In genomic region chr1:75147411-75148135, GRCm38 (mm10) we compare ENCODE assay signal across 29 mouse cellular contexts. TPM values are rescaled to one million over a fixed set of nuclear protein-coding genes. Genes with fewer than 3 reads are reported as not detected.
A peak's percentile ranks its signal among the peaks of the same experiment; 100 is the strongest.
DNase-seq lines count a peak whose midpoint lies in the region; ATAC-seq lines count a peak whose summit lies in the region.
"Had no signal": no experiment of that assay in that cellular context is flagged by ENCODE, and none has a peak within 500 bp of the region (broad histone marks: within the 10 kb centered on the region; RNA-seq: fewer than 3 reads in every experiment).

No protein-coding gene starts in this region.

- H3K36me3 ChIP-seq in kidney, embryonic 14.5 days (ENCODE audit: control insufficient read depth, insufficient read depth, low read length) = peaks cover 46% of the 10 kb centered on the region
- H3K36me3 ChIP-seq in liver, embryonic 12.5 days = peaks cover 65% of the 10 kb centered on the region
- H3K36me3 ChIP-seq in liver, embryonic 11.5 days (ENCODE audit: control insufficient read depth, insufficient read depth, low read length) = peaks cover 31% of the 10 kb centered on the region

- H3K9ac ChIP-seq in kidney, embryonic 14.5 days (ENCODE audit: low read depth, low read length) = no peak overlapping the region
- H3K9ac ChIP-seq in liver, embryonic 12.5 days = peak overlapping the region; percentile 45; the same call in 1 of the 2 replicates
- H3K9ac ChIP-seq in liver, embryonic 11.5 days (ENCODE audit: low read depth, low read length) = no peak overlapping the region
- H3K9ac ChIP-seq: embryonic facial prominence, embryonic 15.5 days; forebrain, embryonic 12.5 days; forebrain, postnatal 0 days; heart, embryonic 15.5 days; liver, embryonic 14.5 days; lung, embryonic 15.5 days; stomach, embryonic 15.5 days had no signal

- no peaks in the 10 kb centered on the region for H3K9me3 ChIP-seq in kidney, embryonic 14.5 days (ENCODE audit: control insufficient read depth, low read length)
- H3K9me3 ChIP-seq in liver, embryonic 12.5 days (replicated peaks) = no peaks in the 10 kb centered on the region
- no peaks in the 10 kb centered on the region for H3K9me3 ChIP-seq in liver, embryonic 11.5 days (ENCODE audit: control insufficient read depth, low read length)
- H3K9me3 ChIP-seq: embryonic facial prominence, embryonic 15.5 days; forebrain, embryonic 12.5 days; heart, embryonic 15.5 days; hindbrain, embryonic 13.5 days; lung, embryonic 15.5 days; stomach, embryonic 15.5 days had no signal

- WGBS in kidney, embryonic 14.5 days = 90% methylated on average over 7 of the region's 7 CpGs
- 81% methylated on average over 7 of the region's 7 CpGs for WGBS in liver, embryonic 12.5 days (ENCODE audit: insufficient replicate concordance)
- WGBS in liver, embryonic 11.5 days = 85% methylated on average over 7 of the region's 7 CpGs

- H3K27ac ChIP-seq in kidney, embryonic 14.5 days (ENCODE audit: low read depth, low read length) = no peak overlapping the region
- H3K27ac ChIP-seq in liver, embryonic 12.5 days = peak overlapping the region; percentile 99
- H3K27ac ChIP-seq in liver, embryonic 11.5 days (ENCODE audit: low read depth, low read length) = no peak overlapping the region
- H3K27ac ChIP-seq: embryonic facial prominence, embryonic 15.5 days; forebrain, embryonic 12.5 days; heart, embryonic 15.5 days; hindbrain, embryonic 13.5 days; liver, embryonic 14.5 days; lung, embryonic 15.5 days; stomach, embryonic 15.5 days had no signal

- no peak overlapping the region for H3K4me2 ChIP-seq in kidney, embryonic 14.5 days (replicated peaks; ENCODE audit: low read depth, low read length)
- H3K4me2 ChIP-seq in liver, embryonic 12.5 days = 0 out of 2 replicates have a peak overlapping the region, but pooled peaks have one; percentile 88
- H3K4me2 ChIP-seq in liver, embryonic 11.5 days = no peak overlapping the region
- H3K4me2 ChIP-seq: embryonic facial prominence, embryonic 15.5 days; forebrain, embryonic 12.5 days; heart, embryonic 15.5 days; hindbrain, embryonic 13.5 days; lung, embryonic 15.5 days; midbrain, embryonic 11.5 days; stomach, embryonic 15.5 days had no signal

- H3K27me3 ChIP-seq in kidney, embryonic 14.5 days (ENCODE audit: control insufficient read depth, insufficient read depth, low read length) = no peaks in the 10 kb centered on the region
- no peaks in the 10 kb centered on the region for H3K27me3 ChIP-seq in liver, embryonic 12.5 days (replicated peaks)
- H3K27me3 ChIP-seq in liver, embryonic 11.5 days (replicated peaks; ENCODE audit: control insufficient read depth, insufficient read depth, low read length) = no peaks in the 10 kb centered on the region
- H3K27me3 ChIP-seq: embryonic facial prominence, embryonic 15.5 days; forebrain, embryonic 12.5 days; heart, embryonic 15.5 days; hindbrain, embryonic 13.5 days; lung, embryonic 15.5 days; stomach, embryonic 15.5 days had no signal

- H3K4me3 ChIP-seq in kidney, embryonic 14.5 days (ENCODE audit: low read length) = no peak overlapping the region
- no peak overlapping the region for H3K4me3 ChIP-seq in liver, embryonic 12.5 days
- H3K4me3 ChIP-seq in liver, embryonic 11.5 days (ENCODE audit: low read depth, low read length) = no peak overlapping the region
- H3K4me3 ChIP-seq: embryonic facial prominence, embryonic 15.5 days; forebrain, embryonic 12.5 days; heart, embryonic 15.5 days; hindbrain, embryonic 13.5 days; lung, embryonic 15.5 days; stomach, embryonic 15.5 days had no signal

- H3K4me1 ChIP-seq in kidney, embryonic 14.5 days (ENCODE audit: control insufficient read depth, insufficient read depth, low read length) = peaks cover 10% of the 10 kb centered on the region; the same call in 1 of the 2 replicates
- peaks cover 45% of the 10 kb centered on the region for H3K4me1 ChIP-seq in liver, embryonic 12.5 days
- peaks cover 11% of the 10 kb centered on the region for H3K4me1 ChIP-seq in liver, embryonic 11.5 days (replicated peaks; ENCODE audit: control insufficient read depth, insufficient read depth, low read length)

- no peak for ATAC-seq in kidney, embryonic 14.5 days (ENCODE audit: low FRiP score, low TSS enrichment)
- ATAC-seq in liver, embryonic 12.5 days = no peak
- no peak for ATAC-seq in liver, embryonic 11.5 days (replicated peaks; ENCODE audit: low FRiP score)
- ATAC-seq: CD4-positive, CD25-positive, alpha-beta regulatory T cell, adult 4 months; forebrain, postnatal 0 days; intestine, embryonic 16.5 days; midbrain, embryonic 16.5 days had no signal

- peak; percentile 39 for DNase-seq in kidney, adult 18-20 months
- DNase-seq in liver, embryonic 11.5 days (ENCODE audit: low spot score) = no peak
- DNase-seq in kidney, postnatal 36 days = peak; percentile 64 to 79
- no peak for DNase-seq in gastrocnemius, postnatal 4 days (ENCODE audit: low spot score in 2 of 2)
- no peak for DNase-seq in gastrocnemius, postnatal 36 days
- DNase-seq: adrenal gland, postnatal 25 days; cerebellum, postnatal 10 days; forebrain, postnatal 0 days; heart, postnatal 36 days; right cerebral cortex, postnatal 25 days; thymus, adult 18-20 months; thymus, postnatal 25 days had no signal

- intact Hi-C loops in gastrocnemius, postnatal 36 days (cut with DNase I) = no loop called here

RNA-seq across cellular contexts. Expression of gene Retreg2, which starts 5.0 kb away (rescaled TPM):
- polyA plus RNA-seq in kidney, embryonic 14.5 days (2014; fragmentation: Nextera tagmentation; extraction: Ambion mirVana) = 36.6 and 56.0 TPM in 2 replicates
- polyA plus RNA-seq in liver, embryonic 12.5 days (2016; fragmentation: Nextera tagmentation; extraction: Ambion mirVana) = 69.4 and 73.5 TPM in 2 replicates
- polyA plus RNA-seq in liver, embryonic 11.5 days (2014; fragmentation: Nextera tagmentation; extraction: Ambion mirVana) = 72.5 and 72.9 TPM in 2 replicates
- total RNA-seq in gastrocnemius, postnatal 4 days (2021) = 10 to 100 TPM; 31.3 to 31.5 TPM
- total RNA-seq in gastrocnemius, postnatal 36 days (2021) = 1 to 10 TPM; 6.5 to 8.0 TPM

RNA-seq across cellular contexts. Expression of gene Cnppd1, which starts 5.1 kb away (rescaled TPM):
- polyA plus RNA-seq in kidney, embryonic 14.5 days (2014; fragmentation: Nextera tagmentation; extraction: Ambion mirVana) = 25.8 and 35.7 TPM in 2 replicates
- 53.2 and 54.0 TPM in 2 replicates for polyA plus RNA-seq in liver, embryonic 12.5 days (2016; fragmentation: Nextera tagmentation; extraction: Ambion mirVana)
- 63.4 and 68.3 TPM in 2 replicates for polyA plus RNA-seq in liver, embryonic 11.5 days (2014; fragmentation: Nextera tagmentation; extraction: Ambion mirVana)
- 10 to 100 TPM; 29.1 to 29.7 TPM for total RNA-seq in gastrocnemius, postnatal 4 days (2021)
- total RNA-seq in gastrocnemius, postnatal 36 days (2021) = 10 to 100 TPM; 12.4 to 12.7 TPM

RNA-seq across cellular contexts. Expression of gene Slc23a3, which starts 13.9 kb away (rescaled TPM):
- polyA plus RNA-seq in kidney, embryonic 14.5 days (2014; fragmentation: Nextera tagmentation; extraction: Ambion mirVana) = 0.84 and 2.4 TPM in 2 replicates
- 0.36 and 1.1 TPM in 2 replicates for polyA plus RNA-seq in liver, embryonic 12.5 days (2016; fragmentation: Nextera tagmentation; extraction: Ambion mirVana)
- 0.23 and 0.42 TPM in 2 replicates for polyA plus RNA-seq in liver, embryonic 11.5 days (2014; fragmentation: Nextera tagmentation; extraction: Ambion mirVana)
- total RNA-seq in gastrocnemius, postnatal 4 days (2021) = under 1 TPM; 0.16 to 0.39 TPM
- total RNA-seq in gastrocnemius, postnatal 36 days (2021) = not detected
- total RNA-seq: common myeloid progenitor, adult 5-6 weeks; forebrain, postnatal 0 days; neutrophil, adult 5-6 weeks had no signal
- polyA plus RNA-seq: forebrain, embryonic 12.5 days; forebrain, postnatal 0 days; hindbrain, embryonic 13.5 days; limb, embryonic 11.5 days; midbrain, embryonic 11.5 days; midbrain, embryonic 16.5 days; neural tube, embryonic 11.5 days had no signal

RNA-seq across cellular contexts. Expression of gene Zfand2b, which starts 20.9 kb away (rescaled TPM):
- 39.6 and 40.0 TPM in 2 replicates for polyA plus RNA-seq in kidney, embryonic 14.5 days (2014; fragmentation: Nextera tagmentation; extraction: Ambion mirVana)
- 43.5 and 46.3 TPM in 2 replicates for polyA plus RNA-seq in liver, embryonic 12.5 days (2016; fragmentation: Nextera tagmentation; extraction: Ambion mirVana)
- 45.4 and 50.9 TPM in 2 replicates for polyA plus RNA-seq in liver, embryonic 11.5 days (2014; fragmentation: Nextera tagmentation; extraction: Ambion mirVana)
- 10 to 100 TPM; 15.6 to 17.5 TPM for total RNA-seq in gastrocnemius, postnatal 4 days (2021)
- 10 to 100 TPM; 16.3 to 16.7 TPM for total RNA-seq in gastrocnemius, postnatal 36 days (2021)

RNA-seq across cellular contexts. Expression of gene Nhej1, which starts 22.6 kb away (rescaled TPM):
- 9.7 and 10.7 TPM in 2 replicates for polyA plus RNA-seq in kidney, embryonic 14.5 days (2014; fragmentation: Nextera tagmentation; extraction: Ambion mirVana)
- 6.7 and 6.8 TPM in 2 replicates for polyA plus RNA-seq in liver, embryonic 12.5 days (2016; fragmentation: Nextera tagmentation; extraction: Ambion mirVana)
- polyA plus RNA-seq in liver, embryonic 11.5 days (2014; fragmentation: Nextera tagmentation; extraction: Ambion mirVana) = 6.8 and 8.6 TPM in 2 replicates
- total RNA-seq in gastrocnemius, postnatal 4 days (2021) = 1 to 10 TPM; 3.5 to 5.3 TPM
- total RNA-seq in gastrocnemius, postnatal 36 days (2021) = 1 to 10 TPM; 5.3 to 5.4 TPM

Comparison
In these comparisons a context has a peak if more than half of its experiments do, and no peak if none do; other contexts are left out.
1. DNase-seq: peak in kidney, adult 18-20 months (single experiment) and kidney, postnatal 36 days (2 of 2); none in liver, embryonic 11.5 days (single experiment), gastrocnemius, postnatal 4 days (0 of 2) and gastrocnemius, postnatal 36 days (0 of 2).